Mouse (Mus musculus): Measurements from ENCODE around the gene Fam104a. TPM values are rescaled to one million over a fixed set of nuclear protein-coding genes. Genes with fewer than 3 reads are reported as not detected.

The Fam104a gene
- polyA plus RNA-seq (2012; ENCODE audit: insufficient read depth, insufficient read length, missing spikeins): 17.2 and 20.3 TPM in 2 replicates

DNA sequence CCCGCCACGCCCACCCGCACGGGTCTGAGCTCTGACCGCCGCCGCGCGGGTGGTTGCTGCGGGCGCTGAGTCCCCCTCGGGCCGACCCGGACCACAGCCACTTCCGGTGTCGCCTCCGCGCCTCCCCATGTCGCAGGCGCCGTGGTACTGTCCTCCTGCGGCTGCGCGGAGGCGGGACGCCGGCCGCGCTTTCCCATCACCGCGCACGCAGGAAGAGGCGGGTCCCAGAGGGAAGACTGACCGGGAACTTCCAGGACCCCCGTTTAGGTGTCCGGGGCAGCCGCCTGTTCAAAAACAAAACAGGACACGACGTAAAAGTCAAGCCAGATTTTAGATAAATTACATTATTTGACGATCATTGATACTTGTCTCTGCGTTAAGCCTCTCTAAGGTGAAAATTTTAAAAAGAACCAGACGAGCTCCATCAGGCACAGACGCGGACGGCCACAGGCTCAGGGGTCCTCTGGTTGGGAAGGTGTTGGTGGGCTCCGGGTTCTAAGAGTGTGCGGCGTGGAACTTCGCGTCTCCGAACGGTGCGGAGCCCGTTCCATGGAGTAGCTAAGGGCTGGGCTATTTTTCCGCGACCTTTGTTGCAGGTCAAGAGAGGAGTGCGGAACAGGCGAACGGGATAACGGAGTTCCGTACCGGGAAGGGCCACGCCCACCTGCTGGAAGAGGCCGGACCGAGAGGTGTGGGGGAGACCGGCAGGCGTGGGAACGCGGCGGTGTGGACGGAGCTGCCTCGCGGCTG is at the start of gene Fam104a, which contains the start of gene D11Wsu47e:
Gene Fam104a, minus strand, starts transcription at position 199 of the 750 bp plus-strand sequence.
Gene D11Wsu47e, plus strand, starts transcription at position 456 of the 750 bp plus-strand sequence.
- H3K4me1 ChIP-seq (ENCODE audit: control insufficient read depth, insufficient read depth, insufficient read length, low read length): peaks cover 3% of the 10 kb centered on the region; the same call in 1 of the 2 replicates
- H3K4me3 ChIP-seq (ENCODE audit: insufficient read depth, low read depth, low read length): peak within 1 kb of the TSS; percentile 92
- peak within 1 kb of the TSS; percentile 89 for H3K27ac ChIP-seq (replicated peaks; ENCODE audit: low read depth, low read length)

DNA sequence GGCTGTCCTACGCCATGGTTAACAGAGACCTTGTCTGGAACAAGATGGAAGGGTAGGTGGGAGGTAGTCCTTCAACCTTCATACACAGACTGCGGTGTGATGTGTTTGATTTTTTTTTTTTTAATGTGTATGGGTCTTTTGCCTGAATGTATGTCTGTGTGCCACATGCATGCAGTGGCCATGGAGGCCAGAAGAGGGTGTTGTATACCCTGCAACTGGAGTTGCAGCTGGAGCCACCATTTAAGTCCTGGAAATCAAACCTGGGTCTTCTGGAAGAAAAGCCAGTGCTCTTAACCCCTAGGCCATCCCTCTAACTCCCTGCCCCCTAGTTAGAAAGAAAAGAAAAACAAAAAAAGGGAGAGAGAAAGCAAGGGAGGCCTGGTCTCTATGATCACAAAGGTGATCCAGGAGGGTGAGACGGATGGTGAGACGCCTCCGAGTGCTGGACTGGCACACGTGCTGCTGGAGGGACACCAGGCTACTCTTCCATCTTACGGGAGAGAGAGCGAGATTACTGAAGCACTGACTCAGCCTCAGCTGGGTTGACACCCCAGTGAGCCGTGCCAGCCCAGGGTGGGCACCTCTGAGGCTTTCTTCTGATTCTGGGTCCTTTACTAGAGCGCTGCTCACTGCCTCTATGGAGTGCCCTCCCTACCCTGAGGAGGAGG is 48.1 kb upstream of the Fam104a start:
- no peak overlapping the region for H3K27ac ChIP-seq (replicated peaks; ENCODE audit: low read depth, low read length)
- no peak overlapping the region for H3K4me3 ChIP-seq (ENCODE audit: insufficient read depth, low read depth, low read length)
- H3K4me1 ChIP-seq (ENCODE audit: control insufficient read depth, insufficient read depth, insufficient read length, low read length): peaks cover 56% of the 10 kb centered on the region

DNA sequence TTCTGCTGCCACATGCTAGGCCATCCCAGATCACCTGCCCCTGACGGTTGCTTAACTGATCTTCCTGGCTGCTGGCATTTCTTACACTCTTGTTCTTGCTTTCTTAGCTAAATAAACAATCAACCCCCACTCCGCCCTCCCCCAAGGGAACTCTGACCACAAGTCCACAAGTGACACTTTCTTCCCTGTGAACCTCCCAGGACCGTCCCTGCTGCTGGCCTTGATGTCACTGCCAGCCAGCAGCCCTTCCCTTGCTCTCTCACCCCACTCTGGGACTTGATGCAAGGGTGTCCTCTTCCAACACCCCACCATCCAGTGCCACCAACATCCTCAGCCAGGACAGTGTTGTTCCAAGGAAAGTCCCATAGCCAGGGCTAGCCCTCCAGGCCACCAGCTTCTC is 46.9 kb upstream of the Fam104a start:
- Histone ChIP-seq H3K4me3 (ENCODE audit: insufficient read depth, low read depth, low read length) (no peak overlapping the region), H3K4me1 (ENCODE audit: control insufficient read depth, insufficient read depth, insufficient read length, low read length) (peaks cover 56% of the 10 kb centered on the region), H3K27ac (replicated peaks; ENCODE audit: low read depth, low read length) (no peak overlapping the region)

DNA sequence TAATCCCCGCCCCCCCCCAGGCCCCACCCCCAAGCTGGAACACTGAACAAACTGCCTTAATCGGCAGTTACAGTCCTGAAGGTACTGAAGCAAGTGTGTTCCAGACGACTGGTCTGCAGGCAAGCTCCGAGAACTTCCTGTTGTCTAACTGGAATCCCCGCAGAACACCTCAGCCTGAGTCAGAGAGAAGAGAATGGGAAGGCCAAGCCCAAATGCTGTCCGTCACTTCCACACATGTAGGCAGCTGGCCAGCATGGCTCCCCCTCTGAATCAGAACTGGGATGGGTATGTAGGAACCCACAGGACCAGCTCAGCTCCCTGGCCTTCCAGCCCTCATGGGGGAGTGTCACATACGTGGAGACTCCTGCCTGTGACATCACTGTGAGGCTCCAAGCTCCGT is 46.0 kb upstream of the Fam104a start:
- no peak overlapping the region for H3K4me3 ChIP-seq (ENCODE audit: insufficient read depth, low read depth, low read length)
- peak overlapping the region; percentile 39; the same call in 1 of the 2 replicates for H3K27ac ChIP-seq (replicated peaks; ENCODE audit: low read depth, low read length)
- peaks cover 51% of the 10 kb centered on the region for H3K4me1 ChIP-seq (ENCODE audit: control insufficient read depth, insufficient read depth, insufficient read length, low read length)

DNA sequence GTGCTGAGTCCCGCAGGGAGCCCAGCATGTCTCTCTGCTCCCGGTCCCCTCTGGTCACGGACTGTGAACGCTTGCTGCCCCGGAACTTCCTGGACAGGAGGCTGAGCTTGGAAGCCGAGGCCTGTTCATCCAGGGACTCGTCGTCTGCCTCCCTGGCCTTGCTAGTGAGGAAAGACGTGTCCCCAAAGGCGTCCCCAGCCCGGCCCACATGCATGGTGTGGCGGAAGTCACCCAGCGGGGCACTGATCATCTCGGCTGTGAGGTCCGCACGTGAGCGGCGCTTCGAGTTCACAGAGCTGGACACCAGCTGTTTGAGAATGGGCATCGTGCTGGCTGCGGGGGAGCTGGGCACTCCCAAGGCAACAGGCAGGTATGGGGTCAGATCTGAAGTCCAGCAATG is 45.3 kb upstream of the Fam104a start:
- Histone ChIP-seq H3K4me1 (ENCODE audit: control insufficient read depth, insufficient read depth, insufficient read length, low read length) (peaks cover 45% of the 10 kb centered on the region), H3K27ac (replicated peaks; ENCODE audit: low read depth, low read length) (no peak overlapping the region), H3K4me3 (ENCODE audit: insufficient read depth, low read depth, low read length) (no peak overlapping the region)

DNA sequence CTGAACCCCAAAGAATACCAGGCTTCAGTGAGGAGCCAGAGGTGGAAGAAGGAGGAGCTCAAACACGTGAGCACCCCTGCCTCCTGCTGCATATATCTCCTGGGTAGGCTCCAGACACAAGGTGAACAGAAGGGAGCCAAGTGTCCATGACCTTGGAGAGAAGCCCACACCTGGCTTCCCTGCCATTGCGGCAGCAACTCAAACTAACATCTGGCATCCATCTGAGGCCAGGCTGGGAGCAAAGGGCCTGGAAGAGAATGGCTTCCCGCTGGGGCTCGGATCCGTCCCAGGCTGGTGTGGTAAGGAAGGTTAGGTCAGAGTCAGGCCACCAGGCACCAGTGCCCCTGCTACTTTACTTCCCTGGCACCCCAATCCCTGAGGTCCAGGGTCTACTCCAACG is 44.0 kb upstream of the Fam104a start:
- no peak overlapping the region; the same call in 1 of the 2 replicates for H3K27ac ChIP-seq (replicated peaks; ENCODE audit: low read depth, low read length)
- H3K4me1 ChIP-seq (ENCODE audit: control insufficient read depth, insufficient read depth, insufficient read length, low read length): peaks cover 34% of the 10 kb centered on the region
- no peak overlapping the region for H3K4me3 ChIP-seq (ENCODE audit: insufficient read depth, low read depth, low read length)

DNA sequence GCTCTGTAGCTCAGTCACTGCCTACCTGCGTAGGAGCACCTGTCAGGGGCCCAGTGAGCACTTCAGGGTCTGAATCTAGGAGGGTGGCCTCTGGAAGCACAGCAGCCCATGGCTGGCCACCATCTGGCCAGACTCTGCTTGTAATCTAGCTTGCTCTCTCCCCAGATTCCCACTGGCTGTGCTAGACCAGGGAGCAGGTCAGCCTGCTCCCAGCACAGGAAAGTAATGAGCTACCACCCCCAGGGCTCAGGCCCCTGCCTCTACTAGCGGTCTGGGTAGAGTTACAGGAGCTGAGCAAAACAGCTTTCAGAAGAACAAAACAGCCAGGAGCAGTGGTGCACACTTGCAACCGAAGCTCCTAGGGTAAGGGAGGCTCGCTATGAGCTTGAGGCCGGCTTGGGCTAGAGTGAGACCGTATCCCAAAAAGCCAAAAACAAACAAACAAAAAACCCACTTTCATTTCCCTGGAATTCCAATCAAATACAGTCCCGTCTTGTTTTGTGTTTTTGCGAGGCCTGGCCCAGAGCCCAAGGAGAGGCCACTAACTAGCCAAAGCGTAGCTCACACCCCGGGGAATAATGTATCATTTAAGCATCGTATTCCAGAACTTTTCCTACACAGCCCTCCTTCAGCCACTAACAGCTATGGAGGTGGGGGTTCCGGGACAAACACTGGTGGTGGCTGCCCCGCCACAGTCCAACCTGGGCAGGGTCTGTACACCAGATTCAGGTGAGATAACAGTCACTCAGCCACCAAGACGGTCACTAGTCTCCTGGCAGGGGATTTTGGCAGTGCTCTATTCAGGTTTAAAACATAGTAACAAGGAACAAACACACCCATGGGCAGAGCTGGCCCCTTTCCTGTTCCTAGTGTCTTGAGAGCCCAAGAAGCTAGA is 43.3 kb upstream of the Fam104a start:
- no peak overlapping the region for H3K4me3 ChIP-seq (ENCODE audit: insufficient read depth, low read depth, low read length)
- H3K27ac ChIP-seq (replicated peaks; ENCODE audit: low read depth, low read length): peak overlapping the region; percentile 8; the same call in 1 of the 2 replicates
- peaks cover 36% of the 10 kb centered on the region for H3K4me1 ChIP-seq (ENCODE audit: control insufficient read depth, insufficient read depth, insufficient read length, low read length)

DNA sequence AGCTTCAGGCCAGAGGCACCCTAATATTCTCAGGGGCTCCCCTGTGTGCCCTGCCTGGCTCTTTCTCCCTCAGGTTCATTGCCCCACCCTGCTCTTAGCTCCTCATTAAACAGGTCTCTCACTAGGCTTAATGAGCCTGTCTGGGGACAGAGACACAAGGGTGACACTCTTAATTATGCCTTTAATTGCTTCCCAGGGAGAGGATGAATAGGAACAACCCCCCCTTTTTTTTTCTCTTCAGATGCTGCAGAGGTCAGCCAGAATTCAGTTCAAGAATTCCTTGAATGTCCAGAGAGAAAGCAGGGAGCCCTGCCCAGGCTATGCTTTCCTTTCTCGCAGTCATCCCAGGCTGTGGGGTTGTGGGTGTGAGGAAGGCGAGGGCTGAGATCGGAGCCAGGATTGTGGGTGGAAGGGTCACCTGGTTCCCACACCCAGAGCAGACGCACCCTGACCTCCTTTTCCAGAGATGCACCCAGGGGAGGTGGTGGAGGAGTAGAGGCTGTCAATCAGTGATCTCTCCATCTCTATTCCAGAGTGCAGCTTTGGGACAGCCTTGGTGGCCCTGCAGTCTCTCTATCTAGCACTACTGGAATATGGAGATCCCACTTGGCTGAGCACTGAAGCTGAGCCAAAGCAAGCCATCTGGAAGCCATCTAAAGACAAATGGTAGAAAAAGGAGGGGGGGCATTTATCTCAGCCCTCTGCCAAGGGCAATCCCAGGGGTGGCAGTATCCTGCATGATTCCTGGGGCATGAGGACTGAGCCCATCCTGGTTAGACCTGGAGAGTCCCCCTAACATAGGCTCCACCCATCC is 41.5 kb upstream of the Fam104a start:
- Histone ChIP-seq H3K4me1 (ENCODE audit: control insufficient read depth, insufficient read depth, insufficient read length, low read length) (peaks cover 29% of the 10 kb centered on the region), H3K4me3 (ENCODE audit: insufficient read depth, low read depth, low read length) (no peak overlapping the region), H3K27ac (replicated peaks; ENCODE audit: low read depth, low read length) (no peak overlapping the region; the same call in 1 of the 2 replicates)

DNA sequence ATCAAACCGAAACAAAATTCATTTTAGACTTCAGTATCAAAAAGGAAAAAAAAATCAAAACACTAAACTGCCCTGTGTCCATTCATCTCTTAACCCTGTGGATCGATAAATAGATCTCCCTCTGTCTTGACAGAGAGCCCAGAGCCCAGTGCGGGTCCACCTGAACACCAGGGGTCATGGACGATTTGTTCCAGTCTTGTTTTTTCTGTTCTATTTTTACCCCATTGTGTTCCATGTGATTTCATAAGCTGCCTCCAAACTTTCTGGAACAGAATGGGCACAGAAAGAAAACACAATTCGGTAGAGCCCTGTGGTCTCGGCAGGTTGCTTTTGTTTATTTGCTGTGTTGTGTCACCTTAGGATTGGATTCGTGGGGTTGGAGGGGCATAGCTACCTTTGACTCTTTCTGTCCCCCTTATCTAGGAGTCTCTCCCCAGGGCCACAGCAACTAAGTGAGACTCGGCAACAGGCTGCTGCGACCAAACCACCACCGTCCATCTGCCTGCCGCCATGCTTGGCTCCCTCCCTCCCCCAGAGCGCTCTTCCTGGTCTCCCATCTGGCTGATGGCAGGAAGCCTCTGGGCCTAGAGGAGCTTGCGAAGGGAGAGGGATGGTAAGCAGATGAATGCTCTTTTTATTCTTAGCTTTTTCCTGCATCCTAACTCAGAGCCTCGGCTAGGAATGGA is 38.6 kb upstream of the Fam104a start:
- peaks cover 14% of the 10 kb centered on the region for H3K4me1 ChIP-seq (ENCODE audit: control insufficient read depth, insufficient read depth, insufficient read length, low read length)
- H3K4me3 ChIP-seq (ENCODE audit: insufficient read depth, low read depth, low read length): no peak overlapping the region
- no peak overlapping the region for H3K27ac ChIP-seq (replicated peaks; ENCODE audit: low read depth, low read length)

DNA sequence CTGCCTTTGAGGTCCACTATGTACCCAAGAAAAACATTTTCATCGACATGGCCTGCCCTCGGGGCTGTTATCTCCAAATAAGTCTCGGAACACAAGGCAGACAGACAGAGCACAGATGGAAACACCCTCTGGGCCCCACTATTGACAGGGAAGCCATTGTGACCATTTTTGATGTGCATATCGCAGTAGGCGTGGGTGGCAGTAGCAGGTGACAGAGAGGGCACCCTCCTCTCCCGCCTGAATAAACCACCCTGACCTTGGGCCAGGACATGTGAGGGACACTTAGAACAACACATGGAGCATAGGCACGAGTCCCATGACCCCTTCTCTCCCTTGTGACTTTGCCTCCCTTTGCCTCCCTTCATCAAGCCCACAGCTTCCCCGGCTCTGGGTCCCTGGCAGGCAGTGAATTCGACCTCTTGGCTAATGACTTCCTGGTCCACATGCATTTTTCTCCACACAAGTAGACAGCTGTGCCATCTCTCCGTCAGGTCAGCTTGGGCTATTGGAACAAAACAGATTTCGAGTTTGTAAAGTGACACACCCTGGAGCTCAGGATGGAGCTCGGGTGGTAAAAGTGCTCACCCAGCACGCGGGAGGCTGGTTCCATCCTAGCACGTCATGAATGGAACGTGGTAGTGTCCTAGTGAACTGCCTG is 33.9 kb upstream of the Fam104a start:
- H3K4me3 ChIP-seq (ENCODE audit: insufficient read depth, low read depth, low read length): no peak overlapping the region
- peaks cover 4% of the 10 kb centered on the region; the same call in 1 of the 2 replicates for H3K4me1 ChIP-seq (ENCODE audit: control insufficient read depth, insufficient read depth, insufficient read length, low read length)
- no peak overlapping the region for H3K27ac ChIP-seq (replicated peaks; ENCODE audit: low read depth, low read length)

DNA sequence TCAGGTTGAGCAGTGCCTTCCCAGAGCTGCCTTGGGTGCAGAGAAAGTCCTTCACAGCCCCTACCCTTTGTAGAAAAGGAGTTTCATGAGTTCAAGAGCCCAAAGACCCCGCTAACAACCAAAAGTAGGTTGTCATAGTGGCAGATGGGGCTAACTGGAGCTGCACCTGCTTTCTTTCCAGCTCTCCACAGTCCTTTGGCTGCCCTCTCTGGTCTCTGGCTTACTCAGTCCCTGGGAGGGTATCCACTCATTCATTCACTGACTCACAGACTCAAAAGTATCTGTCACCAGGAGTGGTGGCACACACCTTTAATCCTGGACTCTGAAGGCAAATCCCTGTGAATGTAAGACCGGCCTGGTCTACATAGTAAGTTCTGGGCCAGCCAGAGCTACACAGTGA is 32.2 kb upstream of the Fam104a start:
- H3K4me3 ChIP-seq (ENCODE audit: insufficient read depth, low read depth, low read length): no peak overlapping the region
- no peak overlapping the region for H3K27ac ChIP-seq (replicated peaks; ENCODE audit: low read depth, low read length)
- H3K4me1 ChIP-seq (ENCODE audit: control insufficient read depth, insufficient read depth, insufficient read length, low read length): no peaks in the 10 kb centered on the region

DNA sequence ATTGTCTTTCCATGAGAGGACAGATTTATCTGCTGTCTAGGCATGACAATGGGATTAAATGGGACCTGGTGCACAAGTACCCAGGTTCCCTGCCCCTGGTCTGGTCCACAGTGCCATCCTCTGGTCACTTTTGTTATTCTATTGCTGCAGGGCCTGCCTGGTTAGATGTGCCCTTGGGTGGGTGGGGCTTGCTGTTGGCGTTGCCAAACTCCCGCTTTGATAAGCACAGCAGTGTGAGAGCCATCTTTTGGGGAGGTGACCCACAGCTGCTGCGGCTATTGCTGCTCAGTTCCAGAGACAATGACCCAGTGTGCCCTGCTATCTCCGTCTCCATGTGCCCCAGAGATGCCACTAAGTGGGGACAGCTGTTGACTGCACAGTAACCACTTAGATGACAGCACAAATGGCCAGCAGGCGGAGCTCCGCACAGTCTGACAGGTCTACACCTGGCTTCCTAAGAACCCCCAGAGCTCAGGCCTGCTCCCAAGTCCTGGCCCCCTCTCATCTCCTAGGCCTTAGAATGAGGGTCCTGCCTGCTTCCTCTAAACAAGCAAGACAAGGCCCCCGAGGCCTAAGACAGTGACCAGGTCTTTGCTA is 31.2 kb upstream of the Fam104a start:
- no peak overlapping the region for H3K27ac ChIP-seq (replicated peaks; ENCODE audit: low read depth, low read length)
- no peaks in the 10 kb centered on the region; the same call in 1 of the 2 replicates for H3K4me1 ChIP-seq (ENCODE audit: control insufficient read depth, insufficient read depth, insufficient read length, low read length)
- no peak overlapping the region for H3K4me3 ChIP-seq (ENCODE audit: insufficient read depth, low read depth, low read length)

DNA sequence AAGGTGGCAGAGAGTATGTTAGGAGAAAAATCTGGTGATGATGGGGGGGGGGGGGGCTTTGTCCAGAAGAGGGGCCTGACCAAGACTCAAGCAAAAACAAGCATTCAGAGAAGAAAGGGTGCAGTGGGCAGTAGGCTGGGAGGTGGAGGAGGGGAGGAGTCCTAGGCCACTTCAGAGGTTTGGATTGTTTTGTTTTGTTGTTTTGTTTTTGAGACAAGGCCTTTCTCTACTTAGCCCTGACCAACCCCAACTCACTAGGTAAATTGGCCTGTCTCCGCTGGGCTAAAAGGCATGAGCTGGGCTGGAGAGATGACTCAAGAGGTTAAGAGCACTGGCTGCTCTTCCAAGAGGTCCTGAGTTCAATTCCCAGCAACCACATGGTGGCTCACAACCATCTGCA is 27.1 kb upstream of the Fam104a start:
- H3K27ac ChIP-seq (replicated peaks; ENCODE audit: low read depth, low read length): no peak overlapping the region
- no peak overlapping the region for H3K4me3 ChIP-seq (ENCODE audit: insufficient read depth, low read depth, low read length)
- peaks cover 14% of the 10 kb centered on the region for H3K4me1 ChIP-seq (ENCODE audit: control insufficient read depth, insufficient read depth, insufficient read length, low read length)

All from brown adipose tissue, adult 24 weeks (tissue).